Mouse (Mus musculus) megakaryocyte, embryonic 14.5 days (primary cell): ENCODE results near the gene Socs3.

ENCODE experiments used
- FLI1 ChIP-seq: IDR thresholded peaks from 2 replicates; pipeline ENCODE4 v1.6.1; 2012; ENCODE audit warnings: low read length, inconsistent platforms, mixed read lengths
- GATA1 ChIP-seq: IDR thresholded peaks from 3 replicates; pipeline ENCODE4 v1.6.1; 2012; ENCODE audit warnings: mixed read lengths, low read length, inconsistent platforms, borderline replicate concordance

GRCm38 (mm10) chr11:117955621-117956020, 14.2 kb downstream of the Socs3 start:
- TF ChIP-seq GATA1 = no peak
- no peak for TF ChIP-seq FLI1
